Mouse (Mus musculus): Measurements from ENCODE around the gene Pdxp. TPM values are rescaled to one million over a fixed set of nuclear protein-coding genes. Genes with fewer than 3 reads are reported as not detected.

Pdxp gene
- polyA plus RNA-seq, 1 experiment from 2014 or later: 36.8 TPM

GRCm38 (mm10) chr15:78947657-78948056, 33.9 kb downstream of the Pdxp start, which contains the start of gene Triobp:
TSS of gene Triobp (plus strand) at chr15:78947724.
- Histone ChIP-seq H3K4me3 (replicated peaks) (peak within 1 kb of the TSS; percentile 55), H3K4me2 (peak within 1 kb of the TSS; percentile 73), H3K27ac (peak within 1 kb of the TSS; percentile 75), H3K27me3 (no peaks in the 10 kb centered on the region), H3K9ac (replicated peaks) (peak within 1 kb of the TSS; percentile 71), H3K4me1 (replicated peaks) (peaks cover 21% of the 10 kb centered on the region), H3K9me3 (no peaks in the 10 kb centered on the region), H3K36me3 (peaks cover 19% of the 10 kb centered on the region)
- 0% methylated on average over 24 of the region's 24 CpGs for WGBS
- peak; percentile 96 for ATAC-seq (ENCODE audit: insufficient number of reproducible peaks, insufficient read depth, low FRiP score, low TSS enrichment, low read depth)

GRCm38 (mm10) chr15:78948152-78948725, 34.5 kb downstream of the Pdxp start:
- 5% methylated on average over 11 of the region's 11 CpGs for WGBS

GRCm38 (mm10) chr15:78948883-78949282, 35.2 kb downstream of the Pdxp start:
- Histone ChIP-seq H3K4me2 (peak overlapping the region; percentile 73), H3K9ac (replicated peaks) (no peak overlapping the region), H3K36me3 (peaks cover 31% of the 10 kb centered on the region), H3K4me1 (replicated peaks) (peaks cover 20% of the 10 kb centered on the region), H3K27me3 (no peaks in the 10 kb centered on the region), H3K27ac (no peak overlapping the region), H3K9me3 (no peaks in the 10 kb centered on the region), H3K4me3 (replicated peaks) (peak overlapping the region; percentile 55)
- 95% methylated on average over 3 of the region's 3 CpGs for WGBS
- no peak for ATAC-seq (ENCODE audit: insufficient number of reproducible peaks, insufficient read depth, low FRiP score, low TSS enrichment, low read depth)

More at GRCm38 (mm10) chr15:78948152-78948725, 34.5 kb downstream of the Pdxp start:
- H3K4me2 ChIP-seq: peak overlapping the region; percentile 73
- H3K9ac ChIP-seq (replicated peaks): peak overlapping the region; percentile 71
- no peaks in the 10 kb centered on the region for H3K27me3 ChIP-seq
- H3K4me1 ChIP-seq (replicated peaks): peaks cover 20% of the 10 kb centered on the region
- peak overlapping the region; percentile 55 for H3K4me3 ChIP-seq (replicated peaks)
- H3K27ac ChIP-seq: peak overlapping the region; percentile 75
- H3K36me3 ChIP-seq: peaks cover 24% of the 10 kb centered on the region
- H3K9me3 ChIP-seq: no peaks in the 10 kb centered on the region
- ATAC-seq (ENCODE audit: insufficient number of reproducible peaks, insufficient read depth, low FRiP score, low TSS enrichment, low read depth): 0 out of 2 replicates have a peak, but pooled peaks have one; percentile 4

- no peaks in the 10 kb centered on the region for H3K27me3 ChIP-seq
- peaks cover 65% of the 10 kb centered on the region for H3K36me3 ChIP-seq
- H3K4me2 ChIP-seq: no peak overlapping the region
- WGBS: 76% methylated on average over 3 of the region's 3 CpGs
- peaks cover 13% of the 10 kb centered on the region for H3K4me1 ChIP-seq (replicated peaks)
- no peak for ATAC-seq (ENCODE audit: insufficient number of reproducible peaks, insufficient read depth, low FRiP score, low TSS enrichment, low read depth)
- H3K4me3 ChIP-seq (replicated peaks): no peak overlapping the region
- H3K9ac ChIP-seq (replicated peaks): no peak overlapping the region
- no peaks in the 10 kb centered on the region for H3K9me3 ChIP-seq
- H3K27ac ChIP-seq: no peak overlapping the region
These were observed 41.9 kb downstream of the Pdxp start for GRCm38 (mm10) chr15:78955663-78956062.

- H3K4me2 ChIP-seq: no peak overlapping the region
- no peak overlapping the region for H3K4me3 ChIP-seq (replicated peaks)
- H3K27me3 ChIP-seq: no peaks in the 10 kb centered on the region
- H3K36me3 ChIP-seq: peaks cover 65% of the 10 kb centered on the region
- 68% methylated on average over 4 of the region's 4 CpGs for WGBS
- no peak overlapping the region for H3K27ac ChIP-seq
- no peaks in the 10 kb centered on the region for H3K9me3 ChIP-seq
- H3K4me1 ChIP-seq (replicated peaks): peaks cover 13% of the 10 kb centered on the region
- no peak overlapping the region for H3K9ac ChIP-seq (replicated peaks)
- no peak for ATAC-seq (ENCODE audit: insufficient number of reproducible peaks, insufficient read depth, low FRiP score, low TSS enrichment, low read depth)
These were observed 42.6 kb downstream of the Pdxp start for GRCm38 (mm10) chr15:78956351-78956750.

- 43% methylated on average over 15 of the region's 15 CpGs for WGBS
- Histone ChIP-seq H3K9ac (replicated peaks) (0 out of 2 replicates have a peak overlapping the region, but pooled peaks have one; percentile 14), H3K27ac (peak overlapping the region; percentile 74), H3K4me1 (replicated peaks) (peaks cover 13% of the 10 kb centered on the region), H3K36me3 (peaks cover 66% of the 10 kb centered on the region), H3K27me3 (no peaks in the 10 kb centered on the region), H3K4me2 (peak overlapping the region; percentile 6; the same call in 1 of the 2 replicates), H3K9me3 (no peaks in the 10 kb centered on the region), H3K4me3 (replicated peaks) (no peak overlapping the region)
- no peak for ATAC-seq (ENCODE audit: insufficient number of reproducible peaks, insufficient read depth, low FRiP score, low TSS enrichment, low read depth)
These were observed 43.3 kb downstream of the Pdxp start for GRCm38 (mm10) chr15:78957021-78957420.

- no peak overlapping the region for H3K27ac ChIP-seq
- H3K4me3 ChIP-seq (replicated peaks): no peak overlapping the region
- no peak for ATAC-seq (ENCODE audit: insufficient number of reproducible peaks, insufficient read depth, low FRiP score, low TSS enrichment, low read depth)
- no peaks in the 10 kb centered on the region for H3K9me3 ChIP-seq
- H3K4me1 ChIP-seq (replicated peaks): peaks cover 18% of the 10 kb centered on the region
- no peaks in the 10 kb centered on the region for H3K27me3 ChIP-seq
- peaks cover 45% of the 10 kb centered on the region for H3K36me3 ChIP-seq
- H3K4me2 ChIP-seq: no peak overlapping the region
- H3K9ac ChIP-seq (replicated peaks): no peak overlapping the region
- 83% methylated on average over 11 of the region's 11 CpGs for WGBS
These were observed 45.8 kb downstream of the Pdxp start for GRCm38 (mm10) chr15:78959537-78959936.

- Histone ChIP-seq H3K36me3 (peaks cover 46% of the 10 kb centered on the region), H3K4me3 (replicated peaks) (no peak overlapping the region), H3K9me3 (no peaks in the 10 kb centered on the region), H3K4me1 (replicated peaks) (peaks cover 18% of the 10 kb centered on the region), H3K9ac (replicated peaks) (no peak overlapping the region), H3K27ac (no peak overlapping the region), H3K27me3 (no peaks in the 10 kb centered on the region), H3K4me2 (no peak overlapping the region)
- 73% methylated on average over 4 of the region's 4 CpGs for WGBS
- ATAC-seq (ENCODE audit: insufficient number of reproducible peaks, insufficient read depth, low FRiP score, low TSS enrichment, low read depth): no peak
These were observed 46.4 kb downstream of the Pdxp start for GRCm38 (mm10) chr15:78960088-78960487.

- Histone ChIP-seq H3K4me3 (replicated peaks) (no peak overlapping the region), H3K4me1 (replicated peaks) (0 out of 2 replicates have a peak, but pooled peaks cover 5% of the 10 kb centered on the region), H3K36me3 (peaks cover 61% of the 10 kb centered on the region), H3K4me2 (no peak overlapping the region), H3K9me3 (no peaks in the 10 kb centered on the region), H3K27ac (no peak overlapping the region), H3K27me3 (no peaks in the 10 kb centered on the region), H3K9ac (replicated peaks) (no peak overlapping the region)
- no peak for ATAC-seq (ENCODE audit: insufficient number of reproducible peaks, insufficient read depth, low FRiP score, low TSS enrichment, low read depth)
- WGBS: 39% methylated on average over 2 of the region's 2 CpGs
These were observed 49.2 kb downstream of the Pdxp start for GRCm38 (mm10) chr15:78962885-78963284.

Small RNAs within 50 kb of the gene (microRNA-seq; reads per million reads assigned to microRNA genes)
- not detected for gene Mir6955

Other genes starting within 250 kb of the Pdxp start
- 0.03 and 0.27 TPM in 2 replicates for gene Elfn2, start 195.1 kb upstream of the Pdxp start, polyA plus RNA-seq (2016; fragmentation: Nextera tagmentation; extraction: Ambion mirVana)
- 12.1 and 12.4 TPM in 2 replicates for gene Mfng, start 140.4 kb upstream of the Pdxp start, polyA plus RNA-seq (2016; fragmentation: Nextera tagmentation; extraction: Ambion mirVana)
- gene Card10, start 110.9 kb upstream of the Pdxp start, polyA plus RNA-seq (2016; fragmentation: Nextera tagmentation; extraction: Ambion mirVana): 3.3 and 4.2 TPM in 2 replicates
- 14.3 and 15.8 TPM in 2 replicates for gene Cdc42ep1, start 71.3 kb upstream of the Pdxp start, polyA plus RNA-seq (2016; fragmentation: Nextera tagmentation; extraction: Ambion mirVana)
- gene Lgals2, start 58.4 kb upstream of the Pdxp start, polyA plus RNA-seq (2016; fragmentation: Nextera tagmentation; extraction: Ambion mirVana): not detected in 2 replicates
- gene Gga1, start 36.7 kb upstream of the Pdxp start, polyA plus RNA-seq (2016; fragmentation: Nextera tagmentation; extraction: Ambion mirVana): 45.9 and 47.4 TPM in 2 replicates
- gene Gm49510, start 14.3 kb upstream of the Pdxp start, polyA plus RNA-seq (2016; fragmentation: Nextera tagmentation; extraction: Ambion mirVana): 0.16 and 0.41 TPM in 2 replicates
- 37.0 and 40.3 TPM in 2 replicates for gene Sh3bp1, start 14.2 kb upstream of the Pdxp start, polyA plus RNA-seq (2016; fragmentation: Nextera tagmentation; extraction: Ambion mirVana)
- gene Lgals1, start 12.8 kb downstream of the Pdxp start, polyA plus RNA-seq (2016; fragmentation: Nextera tagmentation; extraction: Ambion mirVana): 922 and 966 TPM in 2 replicates
- gene Nol12, start 21.0 kb downstream of the Pdxp start, polyA plus RNA-seq (2016; fragmentation: Nextera tagmentation; extraction: Ambion mirVana): 61.1 and 61.6 TPM in 2 replicates
- gene Triobp, start 33.8 kb downstream of the Pdxp start, polyA plus RNA-seq (2016; fragmentation: Nextera tagmentation; extraction: Ambion mirVana): 37.9 and 42.2 TPM in 2 replicates
- 677 and 728 TPM in 2 replicates for gene H1f0, start 114.5 kb downstream of the Pdxp start, polyA plus RNA-seq (2016; fragmentation: Nextera tagmentation; extraction: Ambion mirVana)
- 0.18 TPM in 1 of 2 replicates, not detected in the other for gene Galr3, start 128.0 kb downstream of the Pdxp start, polyA plus RNA-seq (2016; fragmentation: Nextera tagmentation; extraction: Ambion mirVana)
- gene Ankrd54, start 149.0 kb downstream of the Pdxp start, polyA plus RNA-seq (2016; fragmentation: Nextera tagmentation; extraction: Ambion mirVana): 63.7 and 67.1 TPM in 2 replicates
- 232 and 241 TPM in 2 replicates for gene Eif3l, start 161.3 kb downstream of the Pdxp start, polyA plus RNA-seq (2016; fragmentation: Nextera tagmentation; extraction: Ambion mirVana)
- 12.2 and 13.0 TPM in 2 replicates for gene Micall1, start 195.0 kb downstream of the Pdxp start, polyA plus RNA-seq (2016; fragmentation: Nextera tagmentation; extraction: Ambion mirVana)
- gene Polr2f, start 227.1 kb downstream of the Pdxp start, polyA plus RNA-seq (2016; fragmentation: Nextera tagmentation; extraction: Ambion mirVana): 353 and 382 TPM in 2 replicates
- gene 1700088E04Rik, start 227.3 kb downstream of the Pdxp start, polyA plus RNA-seq (2016; fragmentation: Nextera tagmentation; extraction: Ambion mirVana): 4.1 and 8.4 TPM in 2 replicates